Mouse (Mus musculus): ENCODE measurements around the gene Plch2. TPM values are rescaled to one million over a fixed set of nuclear protein-coding genes. Genes with fewer than 3 reads are reported as not detected.

Gene Plch2
- polyA plus RNA-seq, 1 experiment from 2014 or later, result 13.7 TPM

DNA sequence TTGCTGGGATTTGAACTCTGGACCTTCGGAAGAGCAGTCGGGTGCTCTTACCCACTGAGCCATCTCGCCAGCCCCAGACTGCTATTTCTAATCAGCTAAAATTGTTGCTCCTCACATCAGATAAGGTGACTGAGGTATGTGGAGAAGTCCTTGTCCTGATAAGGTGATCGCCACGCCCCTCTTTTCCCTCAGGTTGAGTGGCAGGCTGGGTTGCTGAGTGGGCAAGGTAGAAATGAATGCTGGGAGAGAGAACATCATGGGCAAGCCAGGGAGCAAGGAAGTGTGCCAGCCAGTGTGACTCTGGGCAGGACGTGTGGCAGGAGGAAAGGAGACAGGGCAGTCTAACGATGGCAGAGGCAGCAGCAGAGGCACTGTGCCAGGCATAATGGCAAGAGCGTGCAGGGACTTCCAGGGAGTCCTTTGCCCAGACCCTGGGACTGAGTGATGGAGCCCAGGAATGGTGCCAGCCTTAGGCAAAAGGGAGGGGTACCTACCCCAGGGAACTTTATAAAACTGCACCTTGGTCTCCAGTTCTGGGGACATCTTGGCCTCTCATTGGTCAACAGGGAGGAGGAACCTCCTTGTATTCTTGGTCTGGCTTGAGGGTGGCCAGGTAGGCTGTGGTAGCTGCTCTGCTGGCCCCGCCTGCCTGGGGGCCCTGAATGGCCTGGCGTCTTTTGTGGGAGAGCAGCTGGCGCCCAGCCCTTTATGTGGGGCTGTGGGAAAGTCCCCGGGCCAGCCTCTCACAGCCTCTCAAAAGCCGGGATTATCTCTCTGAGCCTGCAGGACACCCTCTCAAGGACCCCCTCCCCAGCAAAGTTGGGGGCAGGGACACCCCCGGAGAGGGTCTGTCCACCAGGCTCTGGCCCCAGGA lies 108.3 kb downstream of the Plch2 start:
- no peak overlapping the region for H3K4me2 ChIP-seq
- H3K9me3 ChIP-seq, result no peaks in the 10 kb centered on the region
- no peak for ATAC-seq (ENCODE audit: insufficient number of reproducible peaks, low FRiP score, low TSS enrichment, low read depth)
- no peak overlapping the region for H3K4me3 ChIP-seq
- H3K27me3 ChIP-seq, result peaks cover 49% of the 10 kb centered on the region
- H3K4me1 ChIP-seq, result peaks cover 30% of the 10 kb centered on the region
- H3K9ac ChIP-seq, result no peak overlapping the region
- WGBS, result 44% methylated on average over 14 of the region's 14 CpGs
- no peaks in the 10 kb centered on the region for H3K36me3 ChIP-seq
- H3K27ac ChIP-seq, result no peak overlapping the region

- Histone ChIP-seq H3K27ac (no peak overlapping the region), H3K27me3 (peaks cover 29% of the 10 kb centered on the region), H3K36me3 (no peaks in the 10 kb centered on the region), H3K4me3 (peak overlapping the region; percentile 27), H3K9me3 (no peaks in the 10 kb centered on the region), H3K4me1 (peaks cover 23% of the 10 kb centered on the region), H3K9ac (no peak overlapping the region), H3K4me2 (peak overlapping the region; percentile 56)
- 3% methylated on average over 8 of the region's 8 CpGs for WGBS
- peak; percentile 79 for ATAC-seq (ENCODE audit: insufficient number of reproducible peaks, low FRiP score, low TSS enrichment, low read depth)
Measured at GRCm38 (mm10) chr4:154946319-154946718, 110.3 kb downstream of the Plch2 start.

- Histone ChIP-seq H3K4me2 (no peak overlapping the region), H3K36me3 (no peaks in the 10 kb centered on the region), H3K27me3 (peaks cover 12% of the 10 kb centered on the region; the same call in 1 of the 2 replicates), H3K4me1 (peaks cover 18% of the 10 kb centered on the region), H3K4me3 (no peak overlapping the region), H3K9ac (no peak overlapping the region), H3K27ac (no peak overlapping the region), H3K9me3 (no peaks in the 10 kb centered on the region)
- WGBS, result 24% methylated on average over 2 of the region's 2 CpGs
- peak; percentile 68; the same call in 1 of the 2 replicates for ATAC-seq (ENCODE audit: insufficient number of reproducible peaks, low FRiP score, low TSS enrichment, low read depth)
Measured at GRCm38 (mm10) chr4:154944121-154944590, 112.4 kb downstream of the Plch2 start.

GRCm38 (mm10) chr4:154943323-154944039 lies 113.1 kb downstream of the Plch2 start:
- H3K4me2 ChIP-seq, result no peak overlapping the region
- no peak for ATAC-seq (ENCODE audit: insufficient number of reproducible peaks, low FRiP score, low TSS enrichment, low read depth)
- H3K27ac ChIP-seq, result no peak overlapping the region
- no peaks in the 10 kb centered on the region for H3K36me3 ChIP-seq
- 81% methylated on average over 6 of the region's 6 CpGs for WGBS
- no peak overlapping the region for H3K4me3 ChIP-seq
- H3K9ac ChIP-seq, result no peak overlapping the region
- peaks cover 5% of the 10 kb centered on the region; the same call in 1 of the 2 replicates for H3K27me3 ChIP-seq
- no peaks in the 10 kb centered on the region for H3K9me3 ChIP-seq
- H3K4me1 ChIP-seq, result peaks cover 15% of the 10 kb centered on the region

- Histone ChIP-seq H3K36me3 (no peaks in the 10 kb centered on the region), H3K27ac (no peak overlapping the region), H3K9me3 (no peaks in the 10 kb centered on the region), H3K9ac (no peak overlapping the region), H3K4me2 (no peak overlapping the region), H3K4me3 (no peak overlapping the region), H3K27me3 (no peaks in the 10 kb centered on the region), H3K4me1 (peaks cover 12% of the 10 kb centered on the region)
- ATAC-seq (ENCODE audit: insufficient number of reproducible peaks, low FRiP score, low TSS enrichment, low read depth), result no peak
- WGBS, result 73% methylated on average over 10 of the region's 10 CpGs
Measured at GRCm38 (mm10) chr4:154942632-154943322, 113.8 kb downstream of the Plch2 start.

DNA sequence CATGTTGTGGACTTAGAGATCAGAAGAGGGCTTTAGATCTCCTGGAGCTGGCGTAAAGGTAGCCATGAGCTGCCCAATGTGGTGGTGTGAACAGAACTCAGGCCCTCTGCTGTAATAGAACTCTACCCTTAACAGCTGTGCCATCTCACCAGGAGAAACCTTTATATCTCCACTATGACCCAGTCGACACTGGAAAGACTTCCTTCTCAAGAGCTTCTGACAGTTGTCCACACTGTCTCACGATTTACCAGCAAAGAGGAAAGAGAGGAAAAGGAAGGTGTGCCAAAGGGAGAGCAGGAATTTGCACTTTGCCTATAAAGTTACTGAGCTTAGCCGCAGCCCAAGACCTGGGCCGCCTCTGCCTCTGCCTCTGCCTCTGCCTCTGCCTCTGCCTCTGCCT lies 114.8 kb downstream of the Plch2 start:
- no peaks in the 10 kb centered on the region for H3K27me3 ChIP-seq
- ATAC-seq (ENCODE audit: insufficient number of reproducible peaks, low FRiP score, low TSS enrichment, low read depth), result no peak
- 92% methylated on average over 5 of the region's 5 CpGs for WGBS
- no peak overlapping the region for H3K4me3 ChIP-seq
- H3K9ac ChIP-seq, result no peak overlapping the region
- H3K27ac ChIP-seq, result no peak overlapping the region
- no peaks in the 10 kb centered on the region for H3K36me3 ChIP-seq
- no peaks in the 10 kb centered on the region for H3K9me3 ChIP-seq
- H3K4me1 ChIP-seq, result peaks cover 12% of the 10 kb centered on the region
- H3K4me2 ChIP-seq, result no peak overlapping the region

- Histone ChIP-seq H3K4me3 (no peak overlapping the region), H3K27me3 (no peaks in the 10 kb centered on the region), H3K27ac (no peak overlapping the region), H3K4me1 (0 out of 2 replicates have a peak, but pooled peaks cover 2% of the 10 kb centered on the region), H3K4me2 (no peak overlapping the region), H3K9me3 (no peaks in the 10 kb centered on the region), H3K9ac (no peak overlapping the region), H3K36me3 (no peaks in the 10 kb centered on the region)
- no peak for ATAC-seq (ENCODE audit: insufficient number of reproducible peaks, low FRiP score, low TSS enrichment, low read depth)
- WGBS, result 91% methylated on average over 2 of the region's 2 CpGs
Measured at GRCm38 (mm10) chr4:154940156-154940555, 116.4 kb downstream of the Plch2 start.

GRCm38 (mm10) chr4:154937746-154938145 lies 118.8 kb downstream of the Plch2 start:
- no peak for ATAC-seq (ENCODE audit: insufficient number of reproducible peaks, low FRiP score, low TSS enrichment, low read depth)
- 67% methylated on average over 1 of the region's 1 CpGs for WGBS
- Histone ChIP-seq H3K4me3 (no peak overlapping the region), H3K27ac (no peak overlapping the region), H3K27me3 (no peaks in the 10 kb centered on the region), H3K9me3 (no peaks in the 10 kb centered on the region), H3K36me3 (no peaks in the 10 kb centered on the region), H3K9ac (no peak overlapping the region), H3K4me2 (no peak overlapping the region), H3K4me1 (no peaks in the 10 kb centered on the region)

DNA sequence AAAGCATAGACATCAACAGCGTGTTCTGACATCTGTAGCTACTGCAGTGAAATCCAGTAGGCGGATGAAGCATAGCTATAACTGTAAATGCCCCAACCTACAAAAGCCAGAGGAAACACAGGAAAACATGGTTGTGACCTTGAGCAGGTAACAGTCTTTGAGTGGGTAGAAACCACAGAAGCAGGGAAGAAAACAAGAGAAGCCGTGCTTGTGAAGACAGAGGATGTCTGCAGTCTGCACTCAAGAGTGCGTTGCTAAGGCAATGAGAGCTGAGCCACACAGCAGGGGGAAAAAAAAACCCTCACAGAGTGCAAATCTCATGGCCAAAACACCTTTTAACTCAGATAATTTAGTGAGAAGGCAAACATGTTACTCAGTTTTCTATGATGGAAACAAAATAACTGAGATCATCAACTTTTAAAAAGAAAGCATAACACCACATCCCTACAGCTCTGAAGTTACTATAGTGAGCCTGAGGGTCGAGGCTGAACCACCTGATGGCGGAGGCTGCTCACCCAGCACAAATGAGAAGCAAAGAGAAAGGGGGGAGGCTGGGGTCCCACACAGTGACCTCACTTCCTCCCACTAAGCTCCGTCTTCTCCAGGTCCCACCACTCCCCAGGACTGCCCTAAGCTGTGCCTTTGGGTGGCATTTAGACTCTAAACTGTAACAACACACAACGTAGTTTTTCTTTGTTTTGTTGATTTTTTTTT lies 119.9 kb downstream of the Plch2 start:
- H3K9ac ChIP-seq, result no peak overlapping the region
- WGBS, result 56% methylated on average over 8 of the region's 8 CpGs

GRCm38 (mm10) chr4:154935788-154936187 lies 120.8 kb downstream of the Plch2 start:
- ATAC-seq (ENCODE audit: insufficient number of reproducible peaks, low FRiP score, low TSS enrichment, low read depth), result no peak
- no peaks in the 10 kb centered on the region for H3K27me3 ChIP-seq
- no peaks in the 10 kb centered on the region for H3K4me1 ChIP-seq
- 73% methylated on average over 7 of the region's 7 CpGs for WGBS
- no peak overlapping the region for H3K27ac ChIP-seq
- no peak overlapping the region for H3K4me2 ChIP-seq
- H3K9me3 ChIP-seq, result no peaks in the 10 kb centered on the region
- H3K4me3 ChIP-seq, result no peak overlapping the region
- H3K36me3 ChIP-seq, result no peaks in the 10 kb centered on the region
- no peak overlapping the region for H3K9ac ChIP-seq

More for the DNA sequence above, 119.9 kb downstream of the Plch2 start:
- Histone ChIP-seq H3K4me2 (no peak overlapping the region), H3K9me3 (no peaks in the 10 kb centered on the region), H3K27me3 (no peaks in the 10 kb centered on the region), H3K4me1 (no peaks in the 10 kb centered on the region), H3K27ac (no peak overlapping the region), H3K36me3 (no peaks in the 10 kb centered on the region), H3K4me3 (no peak overlapping the region)
- ATAC-seq (ENCODE audit: insufficient number of reproducible peaks, low FRiP score, low TSS enrichment, low read depth), result no peak

DNA sequence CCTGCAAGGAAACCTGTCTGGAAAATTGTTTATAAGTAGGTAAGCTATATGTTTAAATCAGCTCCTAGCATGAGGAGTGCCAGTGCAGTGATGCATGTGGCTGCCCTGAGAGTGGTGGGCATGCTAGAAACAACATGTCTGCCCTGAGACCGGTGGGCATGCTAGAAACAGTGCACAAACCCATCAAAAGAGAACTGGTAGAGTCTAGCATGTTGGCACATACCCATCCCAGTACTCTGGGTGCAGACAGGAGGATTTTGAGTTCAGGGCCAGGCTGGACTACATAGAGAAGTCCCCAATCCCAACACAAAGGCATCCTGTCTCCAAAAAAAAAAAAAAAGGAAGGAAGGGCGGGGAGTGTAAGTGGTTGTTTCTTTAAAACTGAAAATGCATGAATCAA lies 121.8 kb downstream of the Plch2 start:
- no peak for ATAC-seq (ENCODE audit: insufficient number of reproducible peaks, low FRiP score, low TSS enrichment, low read depth)
- H3K9ac ChIP-seq, result no peak overlapping the region
- H3K4me1 ChIP-seq, result no peaks in the 10 kb centered on the region
- no peak overlapping the region for H3K27ac ChIP-seq
- H3K27me3 ChIP-seq, result no peaks in the 10 kb centered on the region
- no peak overlapping the region for H3K4me2 ChIP-seq
- WGBS, result 78% methylated on average over 2 of the region's 2 CpGs
- no peaks in the 10 kb centered on the region for H3K36me3 ChIP-seq
- no peaks in the 10 kb centered on the region for H3K9me3 ChIP-seq
- H3K4me3 ChIP-seq, result no peak overlapping the region

All from limb, embryonic 15.5 days (tissue).